Mouse (Mus musculus) myocyte (in vitro differentiated cells): Measurements from ENCODE around the gene Prkn. TPM values are rescaled to one million over a fixed set of nuclear protein-coding genes. Genes with fewer than 3 reads are reported as not detected.

Experiments used
- H3K27me3 ChIP-seq: one replicate; pipeline ENCODE4 v1.6.1; 2011; ENCODE audit not compliant: control insufficient read depth, insufficient read depth, insufficient read length
- H3K36me3 ChIP-seq: one replicate; pipeline ENCODE4 v1.6.1; 2011; ENCODE audit not compliant: control insufficient read depth, insufficient read depth
- H3K4me2 ChIP-seq: one replicate; pipeline ENCODE4 v1.6.1; 2011; ENCODE audit warnings: low read depth, control low read depth
- H3K4me3 ChIP-seq: one replicate; pipeline ENCODE4 v1.5.1; 2011; ENCODE audit warnings: mild to moderate bottlenecking, control low read depth, moderate library complexity
- H3K79me2 ChIP-seq: one replicate; pipeline ENCODE4 v1.6.1; 2011; ENCODE audit not compliant: control insufficient read depth, insufficient read depth
- H3ac ChIP-seq: one replicate; pipeline ENCODE4 v1.6.1; 2011; ENCODE audit not compliant: control insufficient read depth, insufficient read length
- CEBPB ChIP-seq: IDR thresholded peaks from 2 replicates; pipeline ENCODE4 v1.6.1; 2011; ENCODE audit warnings: mild to moderate bottlenecking, moderate library complexity; ENCODE audit not compliant: poor library complexity, insufficient read depth, severe bottlenecking
- E2F4 ChIP-seq: IDR thresholded peaks from one replicate; pipeline ENCODE4 v1.6.1; 2011; ENCODE audit warnings: mild to moderate bottlenecking, control low read depth, moderate library complexity; ENCODE audit not compliant: insufficient read depth
- MAX ChIP-seq: IDR thresholded peaks from one replicate; pipeline ENCODE4 v1.6.1; 2011; ENCODE audit warnings: low read depth, mild to moderate bottlenecking, control low read depth
- MYOD1 ChIP-seq, 3 experiments: IDR thresholded peaks; one replicate each; pipeline ENCODE4 v1.6.1; 2011; ENCODE audit warnings: control low read depth in 2 of 3, low read depth in 2 of 3, mild to moderate bottlenecking in 2 of 3, moderate library complexity in 1 of 3; ENCODE audit not compliant: insufficient read length in 2 of 3, control insufficient read depth in 1 of 3
- MYOG ChIP-seq, 3 experiments: IDR thresholded peaks; one replicate each; pipeline ENCODE4 v1.6.1; 2011; ENCODE audit warnings: control low read depth in 2 of 3, low read depth in 2 of 3, mild to moderate bottlenecking in 2 of 3; ENCODE audit not compliant: insufficient read length in 2 of 3, control insufficient read depth in 1 of 3, insufficient read depth in 1 of 3
- POLR2A ChIP-seq: IDR thresholded peaks from one replicate; pipeline ENCODE4 v1.6.1; 2011; ENCODE audit warnings: low read depth, mild to moderate bottlenecking, control low read depth, moderate library complexity; ENCODE audit not compliant: insufficient read length
- POLR2AphosphoS2 ChIP-seq: IDR thresholded peaks from one replicate; pipeline ENCODE4 v1.6.1; 2011; ENCODE audit warnings: low read depth, control low read depth; ENCODE audit not compliant: insufficient read length
- REST ChIP-seq: IDR thresholded peaks from one replicate; pipeline ENCODE4 v1.6.1; 2011; ENCODE audit warnings: mild to moderate bottlenecking, control low read depth, moderate library complexity; ENCODE audit not compliant: insufficient read depth, insufficient read length
- SRF ChIP-seq: IDR thresholded peaks from one replicate; pipeline ENCODE4 v1.6.1; 2011; ENCODE audit warnings: low read depth; ENCODE audit not compliant: control insufficient read depth, insufficient read length
- TCF12 ChIP-seq: IDR thresholded peaks from one replicate; pipeline ENCODE4 v1.6.1; 2011; ENCODE audit warnings: mild to moderate bottlenecking, control low read depth; ENCODE audit not compliant: poor library complexity, insufficient read depth, severe bottlenecking
- TCF3 ChIP-seq: IDR thresholded peaks from one replicate; pipeline ENCODE4 v1.6.1; 2011; ENCODE audit warnings: low read depth, control low read depth; ENCODE audit not compliant: insufficient read length
- USF1 ChIP-seq: IDR thresholded peaks from one replicate; pipeline ENCODE4 v1.6.1; 2011; ENCODE audit warnings: low read depth, mild to moderate bottlenecking, control low read depth, moderate library complexity
- polyA plus RNA-seq: library from polyadenylated mRNA; unstranded; fragments of >200 nt; fragmentation: generic; extraction: Trizol; gene quantifications from one replicate; pipeline ENCODE4 v1.2.1, GENCODE M21; 2012; ENCODE audit warnings: missing spikeins

Prkn gene
- polyA plus RNA-seq, 1 experiment = 0.26 TPM

- H3K79me2 ChIP-seq = no peaks in the 10 kb centered on the region
- H3K4me3 ChIP-seq = no peak overlapping the region
- H3K4me2 ChIP-seq = no peak overlapping the region
- H3ac ChIP-seq = no peak overlapping the region
- no peaks in the 10 kb centered on the region for H3K36me3 ChIP-seq
- H3K27me3 ChIP-seq = no peaks in the 10 kb centered on the region
- TF ChIP-seq SRF (no peak), TCF12 (no peak), CEBPB (no peak), REST (no peak), MYOD1 (IDR thresholded peaks at IDR 0.05; ENCODE audit: control insufficient read depth in 1 of 3, insufficient read length in 2 of 3, low read depth in 2 of 3) (no peak), MAX (no peak), TCF3 (no peak), E2F4 (no peak), MYOG (IDR thresholded peaks at IDR 0.05; ENCODE audit: control insufficient read depth in 1 of 3, insufficient read depth in 1 of 3, insufficient read length in 2 of 3, low read depth in 2 of 3) (no peak)
Observed at GRCm38 (mm10) chr17:11679716-11680115, 839.5 kb downstream of the Prkn start.

DNA sequence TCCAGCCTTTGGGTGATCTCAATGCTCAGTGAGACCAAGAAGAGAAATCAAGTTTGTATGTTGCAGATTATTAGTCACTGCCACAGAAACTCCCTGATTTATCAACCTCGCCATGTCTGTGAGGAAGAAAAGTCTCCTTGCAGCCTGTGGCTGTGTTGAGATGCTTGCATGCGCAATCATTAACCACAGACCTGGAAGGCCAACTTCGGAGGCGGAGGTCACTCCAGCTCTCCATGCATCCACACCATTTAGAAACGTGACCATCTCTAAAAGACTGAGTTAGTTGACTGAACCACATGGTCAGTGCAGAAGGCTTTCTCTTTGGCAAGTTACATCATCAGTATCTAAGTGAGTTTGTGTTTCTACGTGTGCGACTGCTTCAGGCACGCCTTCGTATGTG, 840.3 kb downstream of the Prkn start:
- TF ChIP-seq E2F4 (no peak), POLR2AphosphoS2 (no peak), MYOG (IDR thresholded peaks at IDR 0.05; ENCODE audit: control insufficient read depth in 1 of 3, insufficient read depth in 1 of 3, insufficient read length in 2 of 3, low read depth in 2 of 3) (no peak), CEBPB (no peak), USF1 (no peak), SRF (no peak), REST (no peak), POLR2A (no peak)
- Histone ChIP-seq H3K79me2 (no peaks in the 10 kb centered on the region), H3K27me3 (no peaks in the 10 kb centered on the region), H3K4me2 (no peak overlapping the region), H3K4me3 (no peak overlapping the region), H3K36me3 (no peaks in the 10 kb centered on the region), H3ac (no peak overlapping the region)

DNA sequence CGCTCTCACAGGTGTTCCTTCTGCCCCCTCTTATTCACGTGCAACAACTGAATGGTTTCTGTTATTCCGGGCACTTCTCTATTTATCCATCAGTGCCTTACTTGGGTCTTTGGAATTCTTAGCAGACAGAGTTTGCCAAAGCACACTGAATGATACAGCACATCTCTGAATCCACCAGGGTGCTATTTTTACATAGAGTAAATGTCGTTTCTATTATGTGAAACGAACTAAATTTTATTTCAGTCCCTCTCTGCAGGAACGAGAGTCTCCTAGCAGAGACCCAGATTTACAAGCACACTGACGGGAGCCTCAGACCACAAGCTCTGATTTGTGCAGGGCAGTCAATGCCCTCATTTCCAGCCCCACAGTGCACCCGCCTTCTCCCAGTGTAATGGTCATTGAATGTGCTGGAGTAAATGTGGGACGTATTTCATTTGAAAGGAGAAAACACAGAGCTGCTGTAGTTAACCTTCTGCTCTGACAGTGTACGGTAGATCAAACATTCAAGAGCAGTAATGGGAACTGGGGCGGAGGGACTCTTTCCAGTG, 841.7 kb downstream of the Prkn start:
- H3K4me2 ChIP-seq = no peak overlapping the region

DNA sequence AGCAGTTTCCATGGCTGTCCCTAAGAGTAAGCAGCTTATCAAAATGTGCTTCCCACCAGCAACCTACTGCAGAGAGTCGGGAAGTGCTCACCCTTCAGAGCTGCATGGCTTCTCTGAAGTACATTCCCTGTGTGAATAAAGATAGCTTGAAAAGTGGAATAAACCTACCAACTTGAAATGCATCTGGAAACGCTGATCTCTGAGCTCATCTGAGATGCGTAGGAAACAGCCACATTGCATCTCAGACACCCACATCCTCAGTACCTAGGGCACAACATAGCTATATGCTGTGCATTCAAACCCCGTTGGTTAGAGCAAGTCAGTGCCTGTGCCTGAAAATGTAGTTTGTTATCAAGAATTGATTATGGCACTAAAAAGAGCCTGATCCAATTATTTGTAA, 864.8 kb downstream of the Prkn start:
- no peak overlapping the region for H3K4me2 ChIP-seq
- H3K4me3 ChIP-seq = no peak overlapping the region
- no peaks in the 10 kb centered on the region for H3K36me3 ChIP-seq
- no peaks in the 10 kb centered on the region for H3K27me3 ChIP-seq
- H3ac ChIP-seq = no peak overlapping the region
- TF ChIP-seq USF1 (no peak), CEBPB (no peak), MYOD1 (IDR thresholded peaks at IDR 0.05; ENCODE audit: control insufficient read depth in 1 of 3, insufficient read length in 2 of 3, low read depth in 2 of 3) (no peak), MYOG (IDR thresholded peaks at IDR 0.05; ENCODE audit: control insufficient read depth in 1 of 3, insufficient read depth in 1 of 3, insufficient read length in 2 of 3, low read depth in 2 of 3) (no peak), REST (no peak), SRF (no peak), E2F4 (no peak), TCF3 (no peak), POLR2A (no peak), TCF12 (no peak), POLR2AphosphoS2 (no peak), MAX (no peak)
- no peaks in the 10 kb centered on the region for H3K79me2 ChIP-seq

More for the DNA sequence above, 841.7 kb downstream of the Prkn start:
- H3ac ChIP-seq = no peak overlapping the region
- H3K27me3 ChIP-seq = no peaks in the 10 kb centered on the region
- TF ChIP-seq MYOD1 (IDR thresholded peaks at IDR 0.05; ENCODE audit: control insufficient read depth in 1 of 3, insufficient read length in 2 of 3, low read depth in 2 of 3) (no peak), POLR2AphosphoS2 (no peak), USF1 (no peak), MYOG (IDR thresholded peaks at IDR 0.05; ENCODE audit: control insufficient read depth in 1 of 3, insufficient read depth in 1 of 3, insufficient read length in 2 of 3, low read depth in 2 of 3) (no peak), TCF12 (no peak), E2F4 (no peak), CEBPB (no peak), POLR2A (no peak)
- no peak overlapping the region for H3K4me3 ChIP-seq
- H3K79me2 ChIP-seq = no peaks in the 10 kb centered on the region
- H3K36me3 ChIP-seq = no peaks in the 10 kb centered on the region

GRCm38 (mm10) chr17:11705761-11706160, 865.6 kb downstream of the Prkn start:
- H3ac ChIP-seq = no peak overlapping the region
- no peak for TF ChIP-seq MAX
- TF ChIP-seq SRF = no peak
- TF ChIP-seq TCF12 = no peak
- no peak for TF ChIP-seq MYOD1 (IDR thresholded peaks at IDR 0.05; ENCODE audit: control insufficient read depth in 1 of 3, insufficient read length in 2 of 3, low read depth in 2 of 3)
- no peak for TF ChIP-seq E2F4
- TF ChIP-seq MYOG (IDR thresholded peaks at IDR 0.05; ENCODE audit: control insufficient read depth in 1 of 3, insufficient read depth in 1 of 3, insufficient read length in 2 of 3, low read depth in 2 of 3) = no peak
- TF ChIP-seq USF1 = no peak
- H3K27me3 ChIP-seq = no peaks in the 10 kb centered on the region
- H3K79me2 ChIP-seq = no peaks in the 10 kb centered on the region
- H3K4me3 ChIP-seq = no peak overlapping the region
- H3K4me2 ChIP-seq = no peak overlapping the region
- no peaks in the 10 kb centered on the region for H3K36me3 ChIP-seq
